Mouse (Mus musculus) frontal cortex, adult (tissue): ENCODE results near the gene Golga2.

ENCODE experiments used
- ATAC-seq: cut with Nextera tagmentation; 2 replicates; pipeline ENCODE4 v1.9.2; 2017; ENCODE audit warnings: mild to moderate bottlenecking, moderate library complexity, mixed read lengths; ENCODE audit not compliant: low TSS enrichment

The Golga2 gene

GRCm38 (mm10) chr2:32342539-32343350, 55.6 kb downstream of the Golga2 start:
- peak; percentile 74 for ATAC-seq

- no peak for ATAC-seq
Measured at GRCm38 (mm10) chr2:32343351-32343671, 56.1 kb downstream of the Golga2 start.

- no peak for ATAC-seq
Measured at GRCm38 (mm10) chr2:32344056-32344455, 56.9 kb downstream of the Golga2 start.

- no peak for ATAC-seq
Measured at GRCm38 (mm10) chr2:32344598-32345321, 57.6 kb downstream of the Golga2 start.

- no peak for ATAC-seq
Measured at GRCm38 (mm10) chr2:32347019-32347418, 59.8 kb downstream of the Golga2 start.

GRCm38 (mm10) chr2:32348311-32348710, 61.1 kb downstream of the Golga2 start:
- peak; percentile 21; the same call in 1 of the 2 replicates for ATAC-seq

- ATAC-seq: peak; percentile 39; the same call in 1 of the 2 replicates
Measured at GRCm38 (mm10) chr2:32349625-32350255, 62.6 kb downstream of the Golga2 start.

GRCm38 (mm10) chr2:32350471-32351051, 63.4 kb downstream of the Golga2 start:
- ATAC-seq: no peak

GRCm38 (mm10) chr2:32351471-32351961, 64.3 kb downstream of the Golga2 start:
- peak; percentile 7; the same call in 1 of the 2 replicates for ATAC-seq

- ATAC-seq: peak; percentile 6; the same call in 1 of the 2 replicates
Measured at GRCm38 (mm10) chr2:32352151-32353006, 65.2 kb downstream of the Golga2 start, which contains the start of gene Ciz1. Gene Ciz1 (plus strand): TSS chr2:32352327.

- ATAC-seq: peak; percentile 24
Measured at GRCm38 (mm10) chr2:32353007-32353542, 65.9 kb downstream of the Golga2 start, which contains the start of gene Dnm1. Gene Dnm1 (minus strand): TSS chr2:32353338.

- no peak for ATAC-seq
Measured at GRCm38 (mm10) chr2:32353836-32354235, 66.7 kb downstream of the Golga2 start.

GRCm38 (mm10) chr2:32354336-32354895, 67.2 kb downstream of the Golga2 start:
- no peak for ATAC-seq

GRCm38 (mm10) chr2:32356216-32356615, 69.0 kb downstream of the Golga2 start:
- no peak for ATAC-seq
